Mouse (Mus musculus): ENCODE data around the gene Sapcd1. TPM values are rescaled to one million over a fixed set of nuclear protein-coding genes. Genes with fewer than 3 reads are reported as not detected.

Gene Sapcd1
- total RNA-seq, 2 experiments from 2014 or later, result 0.79 TPM; not detected in 1

DNA sequence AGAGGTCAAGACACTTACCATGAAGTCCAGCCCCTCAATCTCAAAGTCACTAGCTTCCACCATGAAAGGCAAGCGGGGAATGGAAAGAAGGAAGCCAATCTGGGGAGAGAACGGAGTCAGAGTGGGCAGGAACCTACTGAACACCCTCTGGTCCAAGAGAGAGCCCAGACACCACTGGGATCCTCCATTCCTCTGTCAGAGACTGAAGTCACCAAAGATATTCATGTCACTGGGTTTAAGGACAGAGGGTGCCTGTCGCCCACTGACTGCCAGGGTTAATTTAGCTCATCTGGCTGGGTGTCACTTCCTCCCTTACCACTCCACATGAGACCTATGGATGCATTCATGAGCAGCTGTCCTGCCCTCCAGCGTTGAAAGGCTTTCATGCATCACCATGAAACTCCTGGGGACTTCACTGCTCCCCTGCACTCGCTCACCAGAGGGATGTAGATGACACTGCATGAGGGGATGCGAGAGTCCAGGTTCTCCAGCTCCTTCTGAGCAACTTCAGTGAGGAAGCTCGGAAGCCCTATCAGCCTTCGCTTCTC is 4.6 kb upstream of the Sapcd1 start:
- intact Hi-C loops (cut with DNase I), result no loop called here
- DNase-seq (ENCODE audit: low spot score in 2 of 2), result no peak

GRCm38 (mm10) chr17:35031880-35032279 is 4.1 kb upstream of the Sapcd1 start:
- intact Hi-C loops (cut with DNase I), result no loop called here
- DNase-seq (ENCODE audit: low spot score in 2 of 2), result no peak

- no peak for DNase-seq (ENCODE audit: low spot score in 2 of 2)
- intact Hi-C loops (cut with DNase I), result no loop called here
Measured at GRCm38 (mm10) chr17:35031272-35031671, 3.5 kb upstream of the Sapcd1 start.

- intact Hi-C loops (cut with DNase I), result no loop called here
- no peak for DNase-seq (ENCODE audit: low spot score in 2 of 2)
Measured at GRCm38 (mm10) chr17:35029691-35030532, 2.1 kb upstream of the Sapcd1 start.

DNA sequence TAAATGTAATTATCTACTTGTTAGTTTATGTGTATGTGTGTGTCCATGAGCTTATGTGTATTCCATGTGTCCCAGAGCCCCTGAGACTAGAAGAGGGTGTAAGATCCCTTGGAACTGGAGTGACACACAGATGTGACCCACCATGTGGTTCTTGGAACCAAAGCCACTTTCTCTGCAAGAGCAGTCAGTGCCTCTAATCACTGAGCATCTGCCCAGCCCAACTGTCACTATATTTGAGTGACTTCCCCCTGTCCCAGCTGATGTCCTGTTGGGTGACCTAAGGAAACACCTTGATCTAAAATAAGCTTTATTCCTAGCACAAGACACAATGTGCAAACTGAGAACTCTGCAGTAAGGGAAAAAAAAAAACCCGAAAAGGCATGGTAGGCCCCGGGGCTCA is 499 bp upstream of the Sapcd1 start:
- DNase-seq (ENCODE audit: low spot score in 2 of 2), result no peak
- intact Hi-C loops (cut with DNase I), result no loop called here

DNA sequence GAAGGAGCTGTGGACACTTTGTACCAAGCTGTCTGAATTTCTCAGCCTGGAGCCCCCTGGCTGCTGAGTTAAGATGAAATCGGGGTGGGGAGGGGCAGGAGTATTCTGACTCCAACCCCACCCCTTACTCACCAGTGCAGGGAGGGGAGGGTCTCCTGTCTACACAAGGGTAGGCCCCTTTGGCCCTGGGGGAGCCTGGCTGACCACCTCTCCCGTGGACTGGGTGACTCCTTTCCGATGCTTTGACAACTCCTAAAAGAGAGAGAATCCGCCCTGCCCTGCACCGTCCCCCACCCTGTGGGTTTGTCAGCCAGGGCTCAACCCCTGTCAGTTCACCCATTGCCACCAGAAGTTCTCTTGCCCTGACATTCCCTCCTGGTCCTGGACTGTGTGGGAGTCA is 1.6 kb downstream of the Sapcd1 start:
- intact Hi-C loops (cut with DNase I), result no loop called here
- DNase-seq (ENCODE audit: low spot score in 2 of 2), result no peak

DNA sequence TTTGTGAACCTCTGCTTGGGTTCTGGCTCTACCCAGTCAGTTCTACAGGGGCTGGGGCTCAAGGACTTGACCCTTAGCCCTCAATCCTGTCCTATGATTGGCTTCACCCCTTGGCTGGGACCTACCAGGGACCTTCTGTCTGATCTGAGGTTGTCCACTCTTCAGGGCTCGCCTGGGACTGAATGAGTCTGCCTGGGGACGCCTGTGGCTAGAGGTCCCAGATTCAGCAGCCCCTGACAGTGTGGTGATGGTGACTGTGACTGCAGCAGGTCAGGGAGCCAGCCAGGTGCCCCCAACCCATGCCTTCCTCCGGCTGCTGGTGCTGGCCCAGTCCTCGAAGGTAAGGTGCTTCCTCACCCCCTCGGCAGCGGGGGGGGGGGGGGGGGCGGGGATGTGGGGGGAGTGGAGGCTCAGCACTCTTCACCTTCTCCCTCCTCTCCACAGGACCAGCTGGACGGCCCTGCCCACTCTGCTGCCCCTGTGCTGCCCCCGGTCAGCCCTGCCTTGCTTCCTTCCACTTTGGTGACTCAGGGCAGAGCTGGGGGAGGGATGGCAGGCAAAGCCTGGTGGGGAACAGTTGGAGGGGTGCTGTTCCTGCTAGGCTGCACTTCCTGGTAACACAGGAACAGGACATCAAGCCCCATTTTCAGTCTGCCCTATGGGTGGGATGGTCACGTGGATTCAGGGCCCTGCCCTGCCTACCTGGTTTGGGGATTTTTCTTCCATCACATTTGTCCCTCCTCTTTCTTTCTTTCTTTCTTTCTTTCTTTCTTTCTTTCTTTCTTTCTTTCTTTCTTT is 2.9 kb downstream of the Sapcd1 start:
- intact Hi-C loops (cut with DNase I), result loop anchor here (5.0 kb wide), 1 partner anchor 97 kb away; the partner anchor contains the start of genes Csnk2b and Gpank1
- no peak for DNase-seq (ENCODE audit: low spot score in 2 of 2)

GRCm38 (mm10) chr17:35024261-35024660 is 3.6 kb downstream of the Sapcd1 start:
- intact Hi-C loops (cut with DNase I), result loop anchor here (5.0 kb wide), 1 partner anchor 98 kb away; the partner anchor contains the start of genes Csnk2b and Gpank1

DNA sequence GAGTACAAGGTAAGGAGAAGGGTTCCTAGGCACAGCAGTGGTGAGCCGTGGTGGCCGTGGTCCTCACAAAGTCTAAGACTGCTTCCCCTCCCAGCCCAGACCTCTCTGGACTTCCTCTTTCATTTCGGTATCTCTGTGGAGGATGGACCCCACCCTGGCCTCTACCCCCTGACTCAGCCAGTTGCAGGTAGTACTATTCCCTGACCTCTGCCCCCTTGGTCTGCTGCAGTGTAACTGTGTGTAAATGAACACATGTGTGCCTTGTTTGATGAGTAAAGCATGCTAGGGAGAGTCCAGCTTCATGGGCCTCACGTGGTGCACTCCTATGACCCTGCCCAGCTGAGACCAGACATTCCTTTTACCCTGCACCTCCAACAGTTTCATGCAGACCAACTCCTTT is 4.1 kb downstream of the Sapcd1 start:
- DNase-seq (ENCODE audit: low spot score in 2 of 2), result no peak
- intact Hi-C loops (cut with DNase I), result loop anchor here (5.0 kb wide), 1 partner anchor 99 kb away; the partner anchor contains the start of genes Csnk2b and Gpank1

More at GRCm38 (mm10) chr17:35024261-35024660, 3.6 kb downstream of the Sapcd1 start:
- no peak for DNase-seq (ENCODE audit: low spot score in 2 of 2)

- DNase-seq (ENCODE audit: low spot score in 2 of 2), result no peak
- intact Hi-C loops (cut with DNase I), result loop anchor here (5.0 kb wide), 1 partner anchor 99 kb away; the partner anchor contains the start of genes Csnk2b and Gpank1
Measured at GRCm38 (mm10) chr17:35023221-35023620, 4.6 kb downstream of the Sapcd1 start.

DNA sequence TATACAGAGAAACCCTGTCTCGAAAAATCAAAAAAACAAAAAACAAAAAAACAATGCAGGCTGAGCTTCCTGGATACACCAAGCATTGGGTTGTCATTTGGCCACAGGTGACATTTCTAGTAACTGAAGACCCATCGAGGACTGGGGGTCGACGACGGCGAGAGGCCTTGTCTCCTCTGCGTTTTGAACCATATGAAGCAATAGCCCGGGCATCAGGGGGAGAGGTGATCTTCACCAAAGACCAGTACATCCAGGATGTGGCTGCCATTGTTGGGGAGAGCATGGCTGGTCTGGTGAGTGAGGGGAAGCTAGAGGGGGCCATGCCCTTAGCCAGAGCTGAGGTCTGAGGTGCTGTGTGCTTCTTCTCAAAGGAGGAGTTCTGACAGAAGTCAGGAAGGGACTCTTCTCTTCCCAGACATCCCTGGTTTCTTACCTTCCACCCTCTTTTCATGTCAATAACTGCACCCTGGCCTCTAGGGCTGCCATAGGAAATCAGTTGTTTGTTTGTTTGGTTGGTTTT is 5.2 kb downstream of the Sapcd1 start:
- DNase-seq (ENCODE audit: low spot score in 2 of 2), result no peak
- intact Hi-C loops (cut with DNase I), result loop anchor here (5.0 kb wide), 1 partner anchor 100 kb away; the partner anchor contains the start of genes Csnk2b and Gpank1

DNA sequence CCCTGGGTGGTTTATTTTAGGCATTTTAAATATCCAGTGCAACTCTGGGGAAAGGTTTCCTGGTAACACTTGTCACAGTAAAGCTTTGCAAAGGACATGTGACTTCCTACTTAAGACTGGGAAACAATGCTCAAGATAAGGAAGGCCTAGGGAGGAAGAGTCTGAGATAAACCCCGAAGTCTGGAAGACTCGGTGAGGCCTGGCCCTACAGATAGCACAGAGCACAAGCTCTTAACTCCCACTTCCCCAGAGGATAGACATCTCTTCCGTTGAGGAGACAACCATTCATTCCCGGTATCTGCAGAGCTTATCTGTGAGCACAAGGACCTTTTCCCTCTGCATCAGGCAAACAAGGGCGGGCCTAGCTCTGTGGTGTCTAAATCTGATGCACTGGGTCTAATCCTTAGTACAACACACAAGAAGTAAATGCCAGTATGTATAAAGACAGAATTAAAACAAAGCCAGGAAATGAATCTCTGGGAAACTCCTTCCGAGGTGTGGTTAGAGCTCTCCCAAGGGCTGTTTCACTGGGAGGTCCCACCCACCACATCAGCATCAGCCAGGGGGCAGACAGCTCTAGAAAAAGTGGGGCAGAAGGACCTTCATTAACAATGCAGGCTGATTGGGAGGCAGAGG is 5.9 kb downstream of the Sapcd1 start:
- intact Hi-C loops (cut with DNase I), result loop anchor here (1.0 to 5.0 kb wide), 3 partner anchors 37 to 100 kb away; partner anchors contain the start of genes Csnk2b, Ddah2 and Gpank1
- no peak for DNase-seq (ENCODE audit: low spot score in 2 of 2)

DNA sequence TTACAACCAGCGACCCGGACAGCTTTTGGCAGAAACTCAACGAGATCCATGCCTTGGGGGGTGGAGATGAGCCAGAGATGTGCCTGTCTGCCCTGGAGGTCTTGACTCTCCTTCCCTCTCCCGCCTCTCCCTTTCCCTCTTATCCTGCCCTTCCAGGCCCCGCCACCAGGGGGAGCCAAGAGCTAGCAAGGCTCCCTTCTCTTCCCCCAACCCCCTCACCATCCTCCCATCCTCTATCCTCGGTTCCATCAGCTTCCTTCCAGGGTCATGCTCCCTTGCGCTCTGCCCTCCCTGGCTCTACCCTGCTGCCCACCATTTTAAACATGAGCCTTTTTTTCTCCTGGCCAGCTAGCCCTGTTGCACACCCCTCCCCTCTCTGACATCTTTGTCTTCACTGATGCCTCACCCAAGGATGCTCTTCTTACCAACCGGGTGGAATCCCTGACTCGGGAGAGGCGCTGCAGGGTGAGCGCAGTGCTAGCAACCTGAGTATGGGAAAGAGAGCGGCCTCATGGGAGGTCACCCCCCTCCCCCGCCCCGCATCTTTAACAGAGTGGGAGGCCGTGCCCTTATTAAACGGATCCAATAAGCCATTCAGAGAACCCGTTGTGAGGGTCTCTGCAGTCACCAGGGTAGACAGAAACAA is 6.5 kb downstream of the Sapcd1 start:
- intact Hi-C loops (cut with DNase I), result loop anchor here (1.0 to 5.0 kb wide), 3 partner anchors 38 to 101 kb away; partner anchors contain the start of genes Csnk2b, Ddah2 and Gpank1
- peak; percentile 75 to 85 for DNase-seq (ENCODE audit: low spot score in 2 of 2)

- no peak for DNase-seq (ENCODE audit: low spot score in 2 of 2)
- intact Hi-C loops (cut with DNase I), result loop anchor here (2.0 to 5.0 kb wide), 2 partner anchors 38 to 102 kb away; partner anchors contain the start of genes Csnk2b, Ddah2 and Gpank1
Measured at GRCm38 (mm10) chr17:35020551-35020950, 7.3 kb downstream of the Sapcd1 start.

DNA sequence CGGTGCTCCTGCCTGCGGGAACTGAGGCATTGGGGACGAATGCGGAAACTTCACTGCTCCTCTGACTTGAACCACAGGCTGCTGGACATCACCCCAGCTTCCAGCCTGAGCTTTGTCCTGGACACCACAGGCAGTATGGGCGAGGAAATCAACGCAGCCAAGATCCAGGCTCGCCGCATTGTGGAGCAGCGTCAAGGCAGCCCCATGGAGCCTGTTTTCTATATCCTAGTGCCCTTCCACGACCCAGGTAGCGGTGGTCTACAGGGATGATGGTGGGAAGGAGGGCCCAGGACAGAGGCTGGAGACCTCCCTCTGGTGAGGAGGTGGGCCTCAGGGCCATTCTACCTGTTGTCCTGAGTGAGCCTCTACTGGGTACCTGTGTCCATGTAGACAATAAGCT is 7.9 kb downstream of the Sapcd1 start:
- intact Hi-C loops (cut with DNase I), result loop anchor here (2.0 to 5.0 kb wide), 2 partner anchors 39 to 102 kb away; partner anchors contain the start of genes Csnk2b, Ddah2 and Gpank1
- no peak for DNase-seq (ENCODE audit: low spot score in 2 of 2)

DNA sequence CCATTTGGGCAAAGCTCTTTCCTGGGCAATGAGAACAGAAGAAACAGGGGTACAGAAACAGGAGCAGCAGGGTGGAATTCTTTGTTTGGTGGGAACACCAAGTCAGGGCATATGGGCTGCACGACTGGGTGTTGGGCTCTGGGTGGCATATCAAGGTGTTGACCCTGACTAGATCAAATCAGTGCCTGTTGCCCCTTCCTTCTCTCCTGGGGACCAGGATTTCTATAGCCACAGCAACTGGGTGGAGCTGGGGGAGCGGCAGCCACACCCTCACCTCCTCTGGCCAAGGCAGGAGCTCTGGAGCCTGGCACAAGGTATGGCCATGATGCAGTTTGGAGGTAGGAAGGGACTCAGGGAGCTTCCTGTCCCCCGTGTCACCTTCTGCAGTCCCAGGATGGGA is 9.6 kb downstream of the Sapcd1 start:
- DNase-seq (ENCODE audit: low spot score in 2 of 2), result no peak
- intact Hi-C loops (cut with DNase I), result no loop called here

DNA sequence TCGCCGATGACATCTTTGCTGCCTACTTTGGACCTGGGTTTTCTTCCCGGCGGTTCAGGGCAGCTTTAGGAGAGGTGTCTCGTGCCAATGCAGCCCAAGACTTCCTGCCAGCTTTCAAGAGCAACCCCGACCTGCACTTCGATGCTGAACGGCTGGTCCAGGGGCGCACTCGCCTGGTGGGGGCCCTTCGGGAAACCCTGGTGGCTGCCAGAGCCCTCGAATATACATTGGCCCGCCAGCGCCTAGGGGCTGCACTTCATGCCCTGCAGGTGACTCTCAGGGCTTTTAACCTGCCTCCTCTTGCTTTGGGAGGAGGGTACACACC is 10.1 kb downstream of the Sapcd1 start:
- intact Hi-C loops (cut with DNase I), result no loop called here
- no peak for DNase-seq (ENCODE audit: low spot score in 2 of 2)

- intact Hi-C loops (cut with DNase I), result no loop called here
- no peak for DNase-seq (ENCODE audit: low spot score in 2 of 2)
Measured at GRCm38 (mm10) chr17:35016791-35017705, 10.8 kb downstream of the Sapcd1 start.

Measured in left cerebral cortex, postnatal 36 days (tissue).